Mouse (Mus musculus): ENCODE data around the gene Eml6. TPM values are rescaled to one million over a fixed set of nuclear protein-coding genes. Genes with fewer than 3 reads are reported as not detected.

Eml6 gene
- polyA plus RNA-seq, 1 experiment from 2014 or later: 3.6 TPM

DNA sequence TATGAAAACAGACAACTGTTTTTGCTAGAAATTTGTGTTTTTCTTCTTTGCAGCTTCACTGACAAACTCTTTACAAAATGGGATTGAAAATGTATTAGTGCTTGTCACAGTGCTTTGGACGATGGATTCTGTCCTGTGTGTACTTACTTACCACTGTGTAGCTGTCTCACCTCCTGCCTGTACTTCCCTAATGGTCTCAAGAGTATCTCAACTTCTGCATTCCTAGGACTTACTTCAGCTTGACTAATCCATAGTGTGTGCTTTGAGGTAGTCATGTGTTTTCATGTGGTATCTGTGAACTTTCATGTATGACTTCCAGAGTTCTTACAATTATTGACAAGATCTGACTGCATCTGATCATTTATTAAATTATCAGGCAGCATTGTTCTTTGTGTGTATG lies 297.9 kb downstream of the Eml6 start:
- H3K9me3 ChIP-seq: no peaks in the 10 kb centered on the region
- no peak overlapping the region for H3K4me3 ChIP-seq
- H3K27ac ChIP-seq (replicated peaks): no peak overlapping the region
- H3K9ac ChIP-seq (replicated peaks): no peak overlapping the region
- ATAC-seq (replicated peaks): no peak
- H3K36me3 ChIP-seq: no peaks in the 10 kb centered on the region
- WGBS: 80% methylated on average over 1 of the region's 1 CpGs
- peaks cover 6% of the 10 kb centered on the region; the same call in 1 of the 2 replicates for H3K4me1 ChIP-seq
- no peaks in the 10 kb centered on the region for H3K27me3 ChIP-seq
- no peak overlapping the region for H3K4me2 ChIP-seq (replicated peaks)

DNA sequence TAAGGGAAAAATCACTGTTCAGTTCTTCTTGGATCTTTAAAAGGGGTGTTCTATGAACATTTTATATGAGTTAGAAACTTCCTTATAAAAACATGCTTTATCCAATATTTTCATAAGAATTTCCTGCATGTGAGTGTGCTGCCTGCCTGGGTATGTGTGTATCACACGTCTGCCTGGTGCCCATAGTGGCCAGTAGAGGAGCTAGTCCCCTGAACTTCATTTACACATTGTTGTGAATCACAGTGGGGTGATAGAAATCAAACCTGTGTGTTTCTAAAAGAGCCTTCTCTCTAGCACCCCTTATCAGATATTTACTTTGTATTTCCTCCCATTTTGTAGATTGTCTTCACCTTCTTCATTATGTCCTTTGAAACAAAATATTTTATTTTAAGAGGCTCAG lies 300.2 kb downstream of the Eml6 start:
- no peaks in the 10 kb centered on the region for H3K36me3 ChIP-seq
- H3K4me2 ChIP-seq (replicated peaks): no peak overlapping the region
- H3K9me3 ChIP-seq: no peaks in the 10 kb centered on the region
- H3K27ac ChIP-seq (replicated peaks): no peak overlapping the region
- no peaks in the 10 kb centered on the region for H3K27me3 ChIP-seq
- no peak overlapping the region for H3K4me3 ChIP-seq
- ATAC-seq (replicated peaks): no peak
- no peak overlapping the region for H3K9ac ChIP-seq (replicated peaks)
- H3K4me1 ChIP-seq: peaks cover 14% of the 10 kb centered on the region
- 80% methylated on average over 1 of the region's 1 CpGs for WGBS

DNA sequence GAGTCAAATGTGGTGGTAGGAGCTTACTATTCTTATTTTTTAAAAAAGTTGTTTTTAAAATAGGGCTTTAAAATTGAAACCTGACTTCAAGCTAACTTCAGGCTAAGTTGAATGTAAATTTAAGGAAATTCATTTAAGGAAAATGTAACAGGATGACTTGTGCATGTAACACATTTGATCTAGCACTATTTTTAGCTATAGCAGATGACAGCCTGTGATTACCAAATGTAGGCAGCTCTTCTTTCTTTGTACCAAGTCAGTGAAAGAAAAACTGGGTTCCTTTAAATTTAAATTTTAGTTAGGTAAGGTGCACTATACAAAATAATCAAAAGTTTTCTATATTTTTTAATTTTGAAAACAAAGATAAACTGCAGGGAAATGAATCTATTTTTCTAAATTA lies 300.7 kb downstream of the Eml6 start:
- Histone ChIP-seq H3K4me1 (peaks cover 14% of the 10 kb centered on the region), H3K4me3 (no peak overlapping the region), H3K9ac (replicated peaks) (no peak overlapping the region), H3K27ac (replicated peaks) (no peak overlapping the region), H3K4me2 (replicated peaks) (no peak overlapping the region), H3K9me3 (no peaks in the 10 kb centered on the region), H3K27me3 (no peaks in the 10 kb centered on the region), H3K36me3 (no peaks in the 10 kb centered on the region)
- no peak for ATAC-seq (replicated peaks)

DNA sequence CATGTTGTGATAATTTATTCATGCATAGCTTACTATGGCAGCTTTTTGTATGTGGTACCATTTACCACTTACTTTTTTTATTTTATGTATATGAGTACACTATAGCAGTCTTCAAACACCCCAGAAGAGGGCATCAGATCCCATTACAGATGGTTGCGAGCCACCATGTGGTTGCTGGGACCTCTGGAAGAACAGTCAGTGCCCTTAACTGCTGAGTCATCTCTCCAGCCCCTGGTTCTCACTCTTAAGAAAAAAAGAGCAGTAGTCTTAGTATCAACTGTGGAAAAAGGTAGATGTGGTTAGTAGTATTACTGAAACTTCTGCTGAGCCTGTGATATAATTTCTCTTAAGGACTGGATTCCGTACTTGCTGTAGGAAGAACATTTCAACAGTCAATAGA lies 301.6 kb downstream of the Eml6 start:
- ATAC-seq (replicated peaks): no peak
- Histone ChIP-seq H3K27me3 (no peaks in the 10 kb centered on the region), H3K4me3 (no peak overlapping the region), H3K4me1 (peaks cover 14% of the 10 kb centered on the region), H3K36me3 (no peaks in the 10 kb centered on the region), H3K4me2 (replicated peaks) (no peak overlapping the region), H3K9me3 (no peaks in the 10 kb centered on the region), H3K9ac (replicated peaks) (no peak overlapping the region), H3K27ac (replicated peaks) (no peak overlapping the region)
- 91% methylated on average over 2 of the region's 2 CpGs for WGBS

DNA sequence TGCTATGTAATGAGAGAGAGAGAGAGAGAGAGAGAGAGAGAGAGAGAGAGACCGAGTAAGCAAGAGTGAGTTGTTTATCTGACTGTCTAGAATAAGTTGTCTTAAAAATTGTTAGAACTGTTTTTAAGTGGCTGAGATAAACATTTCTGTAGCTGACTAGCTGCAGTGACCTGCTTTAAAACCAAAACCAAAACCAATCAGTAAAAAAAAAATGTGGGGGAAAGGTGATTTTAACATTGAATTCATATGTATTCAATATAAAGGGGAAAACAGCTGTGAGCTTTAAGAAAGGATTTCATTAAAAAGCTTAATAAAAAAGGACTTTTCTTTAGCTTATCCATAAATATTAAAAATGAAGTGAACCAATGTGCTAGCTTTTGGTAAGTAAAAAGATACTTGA lies 306.2 kb downstream of the Eml6 start:
- WGBS: 70% methylated on average over 1 of the region's 1 CpGs
- no peak for ATAC-seq (replicated peaks)
- H3K36me3 ChIP-seq: no peaks in the 10 kb centered on the region
- H3K4me2 ChIP-seq (replicated peaks): no peak overlapping the region
- H3K9me3 ChIP-seq: no peaks in the 10 kb centered on the region
- H3K9ac ChIP-seq (replicated peaks): no peak overlapping the region
- H3K4me3 ChIP-seq: no peak overlapping the region
- H3K27ac ChIP-seq (replicated peaks): no peak overlapping the region
- H3K27me3 ChIP-seq: no peaks in the 10 kb centered on the region
- peaks cover 19% of the 10 kb centered on the region for H3K4me1 ChIP-seq

DNA sequence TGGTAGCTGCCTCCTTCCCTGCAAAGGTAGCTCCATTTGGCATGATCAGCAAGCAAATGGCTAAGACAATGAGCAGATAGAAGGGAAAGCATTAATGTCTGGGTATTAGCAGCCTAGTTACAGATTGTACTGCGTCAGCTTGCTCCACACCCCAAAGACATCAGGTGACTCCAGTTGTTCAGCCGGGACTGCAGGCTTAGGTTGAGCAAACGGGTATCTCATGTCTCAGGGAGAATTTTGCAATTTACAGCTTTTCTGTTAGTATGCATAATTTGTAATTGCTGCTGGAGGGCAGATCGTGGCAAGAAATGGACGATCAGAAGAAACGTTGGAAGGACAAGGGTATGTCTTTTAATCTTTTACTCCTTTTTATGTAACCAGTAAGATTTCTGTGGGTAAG lies 307.3 kb downstream of the Eml6 start:
- peaks cover 15% of the 10 kb centered on the region for H3K4me1 ChIP-seq
- H3K36me3 ChIP-seq: 0 out of 2 replicates have a peak, but pooled peaks cover 3% of the 10 kb centered on the region
- no peak overlapping the region for H3K27ac ChIP-seq (replicated peaks)
- H3K4me2 ChIP-seq (replicated peaks): no peak overlapping the region
- H3K9me3 ChIP-seq: no peaks in the 10 kb centered on the region
- no peak overlapping the region for H3K4me3 ChIP-seq
- no peaks in the 10 kb centered on the region for H3K27me3 ChIP-seq
- WGBS: 67% methylated on average over 6 of the region's 6 CpGs
- no peak for ATAC-seq (replicated peaks)
- H3K9ac ChIP-seq (replicated peaks): no peak overlapping the region

DNA sequence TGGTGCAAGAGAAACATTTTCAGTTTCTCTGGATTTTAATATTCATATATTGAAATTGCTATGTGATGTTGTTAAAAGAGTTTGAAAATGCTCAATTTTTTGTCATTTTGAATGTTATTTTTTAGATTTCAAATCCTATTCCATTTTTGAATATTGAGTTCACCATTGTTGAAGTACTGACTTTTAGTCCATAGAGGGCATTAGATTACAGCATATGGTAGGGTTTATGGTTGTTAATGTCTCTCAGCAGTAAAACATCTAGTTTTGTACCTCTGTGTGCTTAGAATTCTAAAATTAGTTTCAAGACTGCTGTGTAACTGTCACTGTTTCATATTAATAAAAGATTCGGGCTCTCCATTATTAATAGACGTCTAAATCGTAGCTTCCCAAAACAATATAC lies 310.3 kb downstream of the Eml6 start:
- Histone ChIP-seq H3K36me3 (peaks cover 13% of the 10 kb centered on the region; the same call in 1 of the 2 replicates), H3K4me1 (peaks cover 8% of the 10 kb centered on the region), H3K27me3 (no peaks in the 10 kb centered on the region), H3K4me2 (replicated peaks) (no peak overlapping the region), H3K9me3 (no peaks in the 10 kb centered on the region), H3K27ac (replicated peaks) (no peak overlapping the region), H3K9ac (replicated peaks) (no peak overlapping the region), H3K4me3 (no peak overlapping the region)
- 94% methylated on average over 3 of the region's 3 CpGs for WGBS
- ATAC-seq (replicated peaks): no peak

DNA sequence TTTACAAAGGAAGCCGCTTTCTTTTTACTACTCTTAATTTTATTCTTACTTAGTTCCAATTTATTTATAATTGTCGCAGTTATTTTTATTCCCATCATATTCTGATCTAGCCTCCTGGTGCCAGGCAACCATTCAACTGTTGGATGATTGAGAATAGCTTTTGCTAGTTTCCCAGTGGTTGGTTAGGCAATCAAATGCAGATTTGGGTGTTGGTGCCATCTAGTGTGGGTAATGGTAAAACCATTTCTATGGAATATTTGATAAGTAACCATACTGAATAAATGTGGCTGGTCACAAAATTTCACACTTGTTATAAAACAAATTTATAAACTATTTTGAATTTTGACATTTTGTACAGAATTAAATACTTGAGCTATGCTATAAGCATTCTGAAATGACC lies 311.0 kb downstream of the Eml6 start:
- no peak overlapping the region for H3K4me2 ChIP-seq (replicated peaks)
- ATAC-seq (replicated peaks): no peak
- H3K4me1 ChIP-seq: peaks cover 8% of the 10 kb centered on the region
- H3K27ac ChIP-seq (replicated peaks): no peak overlapping the region
- H3K4me3 ChIP-seq: no peak overlapping the region
- peaks cover 14% of the 10 kb centered on the region; the same call in 1 of the 2 replicates for H3K36me3 ChIP-seq
- 92% methylated on average over 2 of the region's 2 CpGs for WGBS
- H3K27me3 ChIP-seq: no peaks in the 10 kb centered on the region
- H3K9me3 ChIP-seq: no peaks in the 10 kb centered on the region
- H3K9ac ChIP-seq (replicated peaks): no peak overlapping the region

DNA sequence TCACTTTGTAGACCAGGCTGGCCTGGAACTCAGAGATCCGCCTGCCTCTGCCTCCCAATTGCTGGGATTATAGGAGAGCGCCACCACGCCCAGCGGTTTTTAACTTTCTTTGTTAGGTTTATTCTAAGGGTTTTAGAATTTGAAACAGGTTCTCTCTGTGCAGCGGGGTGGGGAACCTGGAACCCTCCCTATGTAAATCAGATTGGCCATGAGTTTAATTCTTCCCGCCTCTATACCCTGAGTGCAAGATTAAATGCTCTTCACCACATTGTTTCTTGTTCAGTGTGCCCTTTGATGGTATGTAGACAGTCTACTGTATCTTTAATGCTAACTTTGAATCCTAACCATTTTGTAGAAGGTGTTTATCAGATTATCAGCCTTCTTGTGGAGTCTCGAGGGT lies 311.7 kb downstream of the Eml6 start:
- no peak for ATAC-seq (replicated peaks)
- Histone ChIP-seq H3K27ac (replicated peaks) (no peak overlapping the region), H3K4me3 (no peak overlapping the region), H3K9me3 (no peaks in the 10 kb centered on the region), H3K4me2 (replicated peaks) (no peak overlapping the region), H3K4me1 (peaks cover 8% of the 10 kb centered on the region), H3K9ac (replicated peaks) (no peak overlapping the region), H3K36me3 (peaks cover 18% of the 10 kb centered on the region; the same call in 1 of the 2 replicates), H3K27me3 (no peaks in the 10 kb centered on the region)
- WGBS: 96% methylated on average over 7 of the region's 7 CpGs

DNA sequence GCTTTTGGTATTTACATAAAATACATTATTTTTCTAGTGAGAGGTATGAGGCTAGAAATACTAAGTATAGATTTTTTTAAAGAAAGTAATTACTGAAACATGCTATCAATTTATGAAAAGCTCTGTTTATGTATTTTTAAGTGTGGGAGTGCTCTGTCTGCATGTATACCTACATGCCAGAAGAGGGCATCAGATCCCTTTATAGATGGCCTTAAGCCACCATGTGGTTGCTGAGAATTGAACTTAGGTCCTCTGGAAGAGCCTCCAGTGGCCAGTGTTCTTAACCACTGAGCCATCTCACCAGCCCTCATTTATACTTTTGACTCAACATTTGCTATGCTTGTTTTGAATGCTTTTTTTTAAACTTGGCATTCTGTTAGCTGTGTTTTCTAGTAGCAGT lies 316.3 kb downstream of the Eml6 start:
- Histone ChIP-seq H3K4me3 (no peak overlapping the region), H3K9ac (replicated peaks) (no peak overlapping the region), H3K4me2 (replicated peaks) (no peak overlapping the region), H3K27me3 (no peaks in the 10 kb centered on the region), H3K27ac (replicated peaks) (no peak overlapping the region), H3K9me3 (no peaks in the 10 kb centered on the region), H3K36me3 (peaks cover 46% of the 10 kb centered on the region), H3K4me1 (peaks cover 5% of the 10 kb centered on the region)
- no peak for ATAC-seq (replicated peaks)

DNA sequence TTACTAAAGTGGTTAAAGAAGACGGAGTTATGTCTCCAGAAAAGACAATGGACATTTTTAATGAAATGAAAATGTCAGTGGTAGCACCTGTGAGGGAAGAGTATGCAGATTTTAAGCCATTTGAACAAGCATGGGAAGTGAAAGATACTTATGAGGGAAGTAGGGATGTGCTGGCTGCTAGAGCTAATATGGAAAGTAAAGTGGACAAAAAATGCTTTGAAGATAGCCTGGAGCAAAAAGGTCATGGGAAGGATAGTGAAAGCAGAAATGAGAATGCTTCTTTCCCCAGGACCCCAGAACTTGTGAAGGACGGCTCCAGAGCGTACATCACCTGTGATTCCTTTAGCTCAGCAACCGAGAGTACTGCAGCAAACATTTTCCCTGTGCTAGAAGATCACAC lies 319.0 kb downstream of the Eml6 start:
- WGBS: 91% methylated on average over 4 of the region's 4 CpGs
- Histone ChIP-seq H3K27me3 (no peaks in the 10 kb centered on the region), H3K36me3 (peaks cover 37% of the 10 kb centered on the region)

DNA sequence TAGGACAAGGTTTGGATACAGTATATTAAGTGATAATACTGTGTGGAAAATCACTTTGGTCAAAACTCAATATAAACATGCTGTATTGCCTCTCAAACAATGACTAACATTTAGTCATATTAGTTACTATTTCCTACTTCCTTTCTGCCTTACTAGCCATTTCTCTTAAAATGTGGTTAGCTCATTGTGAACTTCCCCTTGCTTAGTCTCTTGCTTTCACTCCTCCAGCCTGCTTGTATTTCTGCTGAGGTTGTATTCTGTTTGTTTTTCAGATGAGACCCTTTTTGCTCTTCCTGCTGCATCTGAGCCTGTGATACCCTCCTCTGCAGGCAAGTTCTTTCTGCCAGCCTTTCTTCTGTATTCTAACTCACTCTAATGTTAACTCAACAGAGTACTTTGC lies 320.6 kb downstream of the Eml6 start:
- Histone ChIP-seq H3K4me3 (no peak overlapping the region), H3K36me3 (peaks cover 33% of the 10 kb centered on the region), H3K9ac (replicated peaks) (no peak overlapping the region), H3K4me1 (peaks cover 28% of the 10 kb centered on the region), H3K27me3 (no peaks in the 10 kb centered on the region), H3K4me2 (replicated peaks) (no peak overlapping the region), H3K27ac (replicated peaks) (no peak overlapping the region), H3K9me3 (no peaks in the 10 kb centered on the region)
- ATAC-seq (replicated peaks): no peak

More for the DNA sequence above, 319.0 kb downstream of the Eml6 start:
- Histone ChIP-seq H3K4me3 (no peak overlapping the region), H3K4me2 (replicated peaks) (no peak overlapping the region), H3K9me3 (no peaks in the 10 kb centered on the region), H3K9ac (replicated peaks) (no peak overlapping the region), H3K4me1 (peaks cover 23% of the 10 kb centered on the region), H3K27ac (replicated peaks) (no peak overlapping the region)
- no peak for ATAC-seq (replicated peaks)

DNA sequence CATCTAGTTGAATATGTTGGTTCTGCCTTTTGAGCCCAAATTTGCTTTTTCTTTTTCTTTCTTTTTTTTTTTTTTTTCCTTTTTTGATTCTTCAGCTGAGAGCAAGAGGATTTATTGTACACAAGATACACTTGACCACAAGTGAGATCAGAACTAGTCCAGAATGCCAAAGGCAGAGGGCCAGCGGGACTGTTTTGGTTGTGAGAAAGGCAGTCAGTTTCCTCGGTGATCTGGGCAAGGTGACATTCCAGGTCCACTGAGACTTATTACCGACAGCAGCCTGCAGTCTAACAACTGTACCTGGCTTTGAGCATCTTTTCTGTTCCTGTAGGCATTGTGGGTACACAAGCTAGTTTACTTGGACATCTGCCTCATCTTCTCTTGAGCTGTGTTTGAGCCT lies 323.1 kb downstream of the Eml6 start:
- Histone ChIP-seq H3K4me1 (peaks cover 38% of the 10 kb centered on the region), H3K9me3 (no peaks in the 10 kb centered on the region), H3K4me3 (no peak overlapping the region), H3K9ac (replicated peaks) (no peak overlapping the region), H3K36me3 (peaks cover 16% of the 10 kb centered on the region), H3K4me2 (replicated peaks) (no peak overlapping the region), H3K27ac (replicated peaks) (no peak overlapping the region), H3K27me3 (no peaks in the 10 kb centered on the region)
- 88% methylated on average over 3 of the region's 3 CpGs for WGBS
- ATAC-seq (replicated peaks): no peak
